Mouse (Mus musculus): ENCODE data around the gene Tmem151b.

The Tmem151b gene

GRCm38 (mm10) chr17:45545278-45545961 is 4.1 kb downstream of the Tmem151b start:
- DNase-seq (ENCODE audit: low spot score), result no peak

DNA sequence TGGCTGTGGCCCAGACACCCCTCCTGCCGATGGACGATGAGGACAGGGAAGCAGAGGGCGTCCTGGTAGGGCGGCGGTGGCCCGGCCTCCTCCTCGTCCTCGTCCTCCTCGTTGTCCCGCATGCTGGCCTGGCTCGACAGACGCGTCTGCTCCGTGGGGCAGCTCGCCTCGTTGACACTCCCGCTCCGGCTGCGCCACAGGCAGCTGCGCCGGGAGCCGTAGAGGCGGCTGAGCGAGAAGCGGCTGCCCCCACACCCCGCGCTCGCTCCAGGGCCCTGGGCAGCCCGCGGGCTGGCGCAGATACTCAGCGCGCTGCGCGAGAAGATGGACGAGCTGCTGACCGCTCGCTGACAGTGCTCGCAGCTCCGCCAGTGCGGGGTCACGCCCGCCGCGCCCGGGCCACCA is 4.6 kb downstream of the Tmem151b start:
- DNase-seq (ENCODE audit: low spot score), result no peak

DNA sequence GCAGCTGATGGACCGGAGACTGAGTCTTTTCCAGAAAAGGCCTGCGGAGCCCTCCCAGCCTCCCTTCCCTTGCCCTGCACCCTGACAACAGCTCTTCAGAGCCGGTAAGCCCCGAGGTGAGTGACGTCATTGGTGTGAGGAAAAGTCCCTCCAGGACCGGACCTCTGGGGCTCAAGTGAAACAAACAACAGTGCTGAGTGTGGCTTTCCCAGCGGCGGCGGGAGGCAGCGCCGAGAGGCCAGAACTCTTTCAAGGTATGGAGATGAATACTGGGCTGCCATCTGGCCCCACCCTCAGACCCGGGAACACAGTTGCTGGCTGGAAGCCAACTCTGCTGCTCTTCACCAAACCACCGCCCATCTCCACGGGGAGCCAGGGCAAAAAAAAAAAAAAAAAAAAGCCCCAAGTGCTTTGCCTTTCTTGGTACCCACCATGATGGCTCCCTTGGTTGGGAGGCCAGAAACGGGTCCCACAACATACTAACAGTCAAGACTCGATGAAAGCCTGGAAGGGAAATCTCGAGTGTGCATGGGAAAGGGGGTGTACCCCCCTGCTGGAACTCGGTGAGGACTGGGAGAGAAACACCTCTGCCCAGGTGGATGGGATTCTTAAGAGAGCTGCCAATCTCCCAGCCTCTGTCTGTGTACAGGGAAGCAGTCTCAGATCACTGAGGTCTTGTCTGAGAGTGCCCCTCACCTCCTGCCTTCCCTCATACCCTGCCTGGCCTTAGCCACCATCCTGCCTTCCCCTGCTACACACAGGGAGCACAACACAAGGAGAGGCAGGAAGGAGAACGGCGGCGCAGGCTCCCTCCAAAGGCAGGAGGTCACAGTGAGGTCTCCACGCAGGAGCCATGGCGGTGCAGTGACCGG is 5.2 kb downstream of the Tmem151b start:
- no peak for DNase-seq (ENCODE audit: low spot score)

- no peak for DNase-seq (ENCODE audit: low spot score)
Measured at GRCm38 (mm10) chr17:45543115-45543514, 6.4 kb downstream of the Tmem151b start.

DNA sequence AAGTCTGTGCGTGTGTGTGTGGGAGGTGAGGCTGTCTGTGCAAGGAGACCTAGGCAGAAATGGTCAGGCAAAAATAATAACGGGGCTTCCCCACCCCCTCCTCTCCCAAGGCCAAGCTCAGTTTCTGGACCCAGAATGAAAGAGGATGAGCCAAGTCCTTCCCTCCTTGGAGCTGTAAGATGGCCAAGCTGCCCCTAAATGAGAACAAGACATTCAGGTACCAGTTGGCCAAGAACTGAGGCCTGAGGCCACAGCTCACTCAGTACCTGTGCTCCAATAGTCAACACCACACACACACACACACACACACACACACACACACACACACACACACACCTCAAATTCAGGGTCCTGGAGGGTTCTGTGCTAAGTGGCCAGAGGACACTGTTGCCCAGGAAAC is 6.8 kb downstream of the Tmem151b start:
- no peak for DNase-seq (ENCODE audit: low spot score)

GRCm38 (mm10) chr17:45542129-45542528 is 7.3 kb downstream of the Tmem151b start:
- DNase-seq (ENCODE audit: low spot score), result no peak

DNA sequence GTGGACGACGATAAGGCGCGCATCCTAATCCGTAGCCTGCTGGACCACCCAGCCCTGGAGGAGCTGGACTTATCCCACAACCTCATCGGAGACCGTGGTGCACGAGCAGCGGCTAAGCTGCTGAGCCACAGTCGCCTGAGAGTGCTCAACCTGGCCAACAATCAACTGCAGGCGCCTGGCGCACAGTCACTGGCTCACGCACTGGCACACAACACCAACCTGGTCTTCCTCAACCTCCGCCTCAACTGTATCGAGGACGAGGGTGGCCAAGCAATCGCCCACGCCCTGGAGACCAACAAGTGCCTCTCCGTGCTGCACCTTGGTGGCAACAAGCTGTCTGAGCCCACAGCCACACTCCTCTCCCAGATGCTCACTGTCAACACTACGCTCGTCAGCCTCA is 9.8 kb downstream of the Tmem151b start:
- DNase-seq (ENCODE audit: low spot score), result no peak

DNA sequence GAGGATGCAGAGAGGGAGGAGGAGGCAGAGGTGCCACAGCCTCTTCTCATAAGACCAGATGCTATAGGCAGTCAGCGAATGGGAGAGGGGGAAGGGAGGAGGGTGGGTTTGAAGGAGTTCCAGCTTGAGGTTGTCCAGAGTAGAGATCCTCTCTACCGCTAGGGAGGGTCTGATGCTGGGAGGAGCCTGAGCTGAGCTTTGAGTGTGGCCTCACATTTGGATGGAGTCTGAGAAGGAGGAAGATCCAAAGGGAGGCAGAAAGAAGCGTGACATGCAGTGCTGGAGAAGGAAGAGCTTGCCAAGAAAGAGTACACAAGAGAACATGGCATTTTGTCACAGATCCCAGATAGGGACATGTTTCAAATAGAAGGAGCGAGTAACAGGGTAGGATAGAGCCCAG is 11.1 kb downstream of the Tmem151b start:
- no peak for DNase-seq (ENCODE audit: low spot score)

- no peak for DNase-seq (ENCODE audit: low spot score)
Measured at GRCm38 (mm10) chr17:45536264-45536663, 13.2 kb downstream of the Tmem151b start.

DNA sequence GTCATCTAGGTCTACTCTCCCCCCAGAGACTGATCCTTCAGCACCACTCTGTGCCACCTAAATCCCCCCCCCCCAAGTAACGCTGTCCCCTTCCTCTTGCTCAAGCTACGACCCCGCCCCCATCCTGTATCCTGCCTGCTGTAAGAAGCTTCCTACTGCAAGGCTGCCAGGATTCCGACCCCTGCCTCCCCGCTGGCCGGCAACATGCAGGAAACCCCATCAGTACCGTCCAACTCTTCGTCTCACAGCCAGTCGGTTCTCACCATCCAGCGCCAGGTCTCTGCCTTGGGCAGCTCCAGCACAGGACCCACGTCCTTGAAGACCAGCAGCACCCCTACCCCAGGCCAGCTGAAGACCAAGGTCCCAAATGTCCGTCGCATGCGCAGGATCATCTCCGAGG is 16.6 kb downstream of the Tmem151b start:
- no peak for DNase-seq (ENCODE audit: low spot score)

DNA sequence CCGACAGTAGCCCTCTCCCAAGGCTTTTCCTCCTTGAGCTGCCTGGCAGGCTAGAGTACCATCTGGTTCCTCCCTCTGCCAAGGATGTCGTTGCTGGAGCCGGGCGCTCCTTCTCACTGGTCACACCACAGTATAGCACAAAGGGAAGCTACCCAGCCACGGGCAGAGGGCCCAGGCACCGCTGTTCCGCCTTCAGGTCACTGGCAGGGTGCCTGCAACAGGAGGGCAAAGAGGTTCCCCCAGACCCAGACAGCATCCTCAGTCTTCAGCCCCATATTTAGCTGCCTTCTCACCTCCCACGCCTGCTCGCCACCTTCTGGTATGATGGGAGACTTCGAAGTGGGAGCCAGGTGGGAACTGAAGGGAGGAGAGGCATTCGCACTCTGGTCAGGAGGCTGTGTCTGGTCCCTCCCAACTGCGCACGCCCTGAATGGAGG is 19.1 kb downstream of the Tmem151b start:
- no peak for DNase-seq (ENCODE audit: low spot score)

GRCm38 (mm10) chr17:45526571-45526970 is 22.9 kb downstream of the Tmem151b start:
- DNase-seq (ENCODE audit: low spot score), result no peak

- DNase-seq (ENCODE audit: low spot score), result no peak
Measured at GRCm38 (mm10) chr17:45524961-45525360, 24.5 kb downstream of the Tmem151b start.

DNA sequence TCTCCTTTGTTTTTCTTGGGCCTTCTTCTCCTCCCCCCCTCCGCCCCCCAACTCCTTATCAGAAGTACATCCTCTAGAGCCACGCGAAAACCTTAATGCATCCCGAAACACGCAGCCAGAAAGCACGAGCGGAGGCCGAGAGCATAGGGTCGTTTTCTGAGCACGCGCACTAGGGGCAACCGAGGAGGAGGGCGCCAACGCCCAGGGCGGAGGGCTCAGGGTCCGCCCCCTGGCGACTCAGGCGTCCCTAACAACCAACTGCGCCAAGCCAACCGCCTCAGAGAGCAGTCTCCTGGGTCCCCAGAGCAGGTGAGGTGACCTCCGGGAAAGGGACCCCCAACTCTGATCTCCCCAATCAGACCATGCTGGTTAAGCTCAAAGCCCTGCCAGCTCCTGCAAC is 26.2 kb downstream of the Tmem151b start, which contains the start of gene Tcte1:
Gene Tcte1 (plus strand): TSS at position 172 of the 400 bp plus-strand sequence.
- DNase-seq (ENCODE audit: low spot score), result no peak

DNA sequence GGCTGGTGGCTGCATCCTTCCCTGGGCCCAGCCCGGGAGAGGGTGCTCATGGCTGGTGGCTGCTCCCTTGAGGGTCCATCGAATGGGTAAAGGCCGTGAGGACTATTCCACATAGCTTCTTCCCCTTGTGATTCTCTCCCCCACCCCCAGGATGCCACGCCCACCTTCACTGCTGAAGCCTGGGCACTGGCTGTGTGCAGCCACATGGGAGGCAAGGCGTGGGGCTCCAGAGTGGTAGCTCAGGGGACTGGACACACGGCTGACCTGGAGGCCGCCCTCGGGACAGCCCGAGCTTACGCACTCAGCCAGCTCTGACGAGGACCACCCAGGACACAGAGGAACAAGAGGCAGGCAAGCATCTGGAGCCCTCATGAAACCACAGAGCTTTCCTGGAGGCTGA is 29.3 kb downstream of the Tmem151b start:
- DNase-seq (ENCODE audit: low spot score), result no peak

GRCm38 (mm10) chr17:45518766-45519475 is 30.6 kb downstream of the Tmem151b start:
- no peak for DNase-seq (ENCODE audit: low spot score)

DNA sequence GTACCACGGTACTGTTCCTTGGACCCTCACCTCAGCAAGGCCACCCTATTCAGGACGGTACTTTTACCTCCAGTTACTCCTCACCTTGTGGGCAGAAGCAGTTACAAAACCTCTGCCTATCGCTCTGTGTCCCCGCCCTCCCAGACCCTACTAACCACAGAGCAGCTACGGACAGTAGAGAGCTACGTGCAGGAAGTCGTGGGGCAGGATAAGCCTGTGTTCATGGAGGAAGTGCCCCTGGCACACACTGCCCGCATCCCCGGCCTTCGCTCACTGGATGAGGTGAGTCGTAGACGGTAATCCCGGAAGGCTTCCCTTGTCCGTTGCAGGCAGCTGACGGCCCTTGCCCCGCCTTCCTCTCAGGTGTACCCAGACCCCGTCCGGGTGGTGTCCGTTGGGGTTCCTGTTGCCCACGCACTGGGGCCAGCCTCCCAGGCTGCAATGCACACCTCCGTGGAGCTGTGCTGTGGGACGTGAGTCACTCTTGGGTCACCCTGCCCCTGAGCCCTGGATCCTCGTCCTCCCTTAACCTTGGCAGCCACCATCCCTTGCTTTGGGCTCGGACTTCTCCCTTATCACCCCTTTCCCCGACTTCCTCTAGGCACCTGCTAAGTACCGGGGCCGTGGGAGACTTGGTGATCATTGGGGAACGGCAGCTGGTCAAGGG is 31.8 kb downstream of the Tmem151b start:
- no peak for DNase-seq (ENCODE audit: low spot score)

DNA sequence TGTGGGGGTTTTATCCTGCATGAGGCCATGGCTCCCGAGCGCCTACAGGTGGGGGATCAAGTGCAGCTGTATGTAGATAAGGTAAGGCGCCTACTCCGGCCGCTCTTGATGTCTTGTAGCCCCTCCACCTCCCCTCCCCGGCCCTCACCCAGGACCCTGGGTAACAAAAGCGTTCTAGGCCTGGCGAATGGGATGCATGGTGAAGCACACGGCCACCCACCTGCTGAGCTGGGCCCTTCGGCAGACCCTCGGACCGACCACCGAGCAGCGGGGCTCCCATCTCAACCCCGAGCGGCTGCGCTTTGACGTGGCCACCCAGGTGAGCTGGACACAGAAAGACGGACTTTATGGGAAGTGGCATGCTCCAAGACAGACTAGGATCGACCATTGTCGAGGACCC is 32.3 kb downstream of the Tmem151b start:
- no peak for DNase-seq (ENCODE audit: low spot score)

DNA sequence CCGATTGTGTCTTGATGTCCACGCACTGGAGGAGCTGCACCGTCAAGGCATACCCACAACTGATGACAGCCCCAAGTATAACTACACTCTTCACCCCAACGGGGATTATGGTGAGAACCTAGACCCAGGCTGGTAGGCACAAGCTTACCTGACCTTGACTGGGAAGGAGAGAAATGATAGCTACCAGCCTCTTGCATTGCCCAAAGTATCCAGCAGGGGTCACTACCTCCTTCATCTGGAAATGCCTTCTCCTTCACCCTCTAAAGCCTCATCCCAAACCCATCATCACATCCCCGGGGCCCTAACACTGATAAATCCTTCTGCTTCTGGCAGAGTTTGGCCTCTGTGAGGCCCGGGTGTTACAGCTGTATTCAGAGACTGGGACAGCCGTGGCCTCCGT is 33.0 kb downstream of the Tmem151b start:
- DNase-seq (ENCODE audit: low spot score), result peak; percentile 72

- no peak for DNase-seq (ENCODE audit: low spot score)
Measured at GRCm38 (mm10) chr17:45515806-45516205, 33.7 kb downstream of the Tmem151b start.

DNA sequence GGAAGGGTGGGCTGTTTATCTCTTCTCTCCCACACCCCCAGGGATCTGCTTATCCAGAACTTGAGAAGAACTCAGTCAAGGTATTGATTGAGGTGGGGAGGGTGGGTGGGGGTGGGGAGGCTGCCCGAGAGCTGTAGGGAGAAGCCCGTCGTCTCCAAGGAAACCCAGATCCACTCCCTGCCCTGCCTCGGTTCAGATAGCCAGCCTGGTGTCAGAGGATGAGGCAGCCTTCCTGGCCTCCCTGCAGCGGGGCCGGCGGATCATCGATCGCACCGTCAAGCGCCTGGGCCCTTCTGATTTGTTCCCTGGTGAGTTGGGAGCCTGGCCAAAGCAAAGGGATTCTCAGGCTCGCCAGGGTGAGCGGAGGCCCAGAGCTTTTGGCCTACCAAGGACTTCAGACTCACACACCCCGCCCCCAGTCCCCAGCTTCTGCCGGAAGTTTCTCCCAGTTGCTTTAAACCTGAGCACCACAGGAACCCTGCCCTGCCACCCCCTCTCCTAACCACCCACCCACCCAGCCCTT is 34.2 kb downstream of the Tmem151b start:
- DNase-seq (ENCODE audit: low spot score), result no peak

GRCm38 (mm10) chr17:45511757-45512156 is 37.7 kb downstream of the Tmem151b start:
- DNase-seq (ENCODE audit: low spot score), result no peak
